Mouse (Mus musculus): ENCODE measurements around the gene Gm29609. TPM values are rescaled to one million over a fixed set of nuclear protein-coding genes. Genes with fewer than 3 reads are reported as not detected.

Gene Gm29609
- 1.1 and 2.2 TPM in 2 replicates for polyA plus RNA-seq (2015; fragmentation: Nextera tagmentation; extraction: Ambion mirVana)

GRCm38 (mm10) chr5:31179766-31180630, at the start of gene Gm29609, which contains the start of gene Gtf3c2:
TSS of gene Gm29609 (minus strand) at chr5:31179911.
TSS of gene Gtf3c2 (minus strand) at chr5:31180144.

GRCm38 (mm10) chr5:31220448-31221303, 41.0 kb upstream of the Gm29609 start, which contains the start of gene Ppm1g:
TSS of gene Ppm1g (minus strand) at chr5:31220687.

DNA sequence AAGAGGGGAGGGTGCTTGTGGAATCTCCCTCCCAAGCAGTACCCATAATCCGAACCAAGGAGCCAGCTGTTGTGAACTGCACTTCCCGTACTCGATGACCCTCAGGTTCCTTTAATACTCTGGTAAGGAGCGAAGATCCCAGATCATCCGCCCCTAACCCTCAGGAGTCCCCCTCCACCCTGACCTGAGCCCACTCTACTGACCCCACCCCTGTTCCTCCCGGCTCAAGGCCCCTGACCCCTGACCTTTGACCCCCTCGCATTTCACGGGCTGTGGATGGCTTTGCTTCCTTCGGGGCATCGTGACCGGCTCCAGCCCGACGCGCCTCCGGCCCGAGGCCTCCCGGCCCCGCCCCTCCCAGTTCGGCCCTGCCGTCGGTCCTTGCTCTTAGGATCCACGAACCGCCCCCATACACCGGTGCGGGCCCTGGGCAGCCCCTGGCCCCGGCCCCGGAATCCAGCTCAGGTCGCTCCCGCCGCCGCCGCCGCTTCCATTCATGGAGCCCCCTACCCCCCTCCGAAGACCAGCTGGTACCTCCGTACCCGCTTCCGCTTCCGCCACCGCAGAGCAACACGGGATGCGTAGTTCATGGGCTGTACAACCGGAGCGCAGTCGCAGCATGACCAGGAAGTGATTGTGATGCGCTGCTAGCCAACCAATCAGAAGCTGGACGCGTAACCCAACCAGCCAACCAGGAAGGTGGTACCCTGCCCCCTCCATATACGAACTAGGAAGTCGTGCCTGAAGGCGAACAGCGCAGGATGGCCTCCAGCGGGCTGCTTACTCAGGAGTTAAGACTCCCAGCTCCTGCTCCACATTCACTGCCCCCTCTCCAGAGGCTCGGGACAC, 22.3 kb upstream of the Gm29609 start, which contains the start of gene Zfp513:
Zfp513 (minus strand) TSS at position 562 of the 849 bp plus-strand sequence.

DNA sequence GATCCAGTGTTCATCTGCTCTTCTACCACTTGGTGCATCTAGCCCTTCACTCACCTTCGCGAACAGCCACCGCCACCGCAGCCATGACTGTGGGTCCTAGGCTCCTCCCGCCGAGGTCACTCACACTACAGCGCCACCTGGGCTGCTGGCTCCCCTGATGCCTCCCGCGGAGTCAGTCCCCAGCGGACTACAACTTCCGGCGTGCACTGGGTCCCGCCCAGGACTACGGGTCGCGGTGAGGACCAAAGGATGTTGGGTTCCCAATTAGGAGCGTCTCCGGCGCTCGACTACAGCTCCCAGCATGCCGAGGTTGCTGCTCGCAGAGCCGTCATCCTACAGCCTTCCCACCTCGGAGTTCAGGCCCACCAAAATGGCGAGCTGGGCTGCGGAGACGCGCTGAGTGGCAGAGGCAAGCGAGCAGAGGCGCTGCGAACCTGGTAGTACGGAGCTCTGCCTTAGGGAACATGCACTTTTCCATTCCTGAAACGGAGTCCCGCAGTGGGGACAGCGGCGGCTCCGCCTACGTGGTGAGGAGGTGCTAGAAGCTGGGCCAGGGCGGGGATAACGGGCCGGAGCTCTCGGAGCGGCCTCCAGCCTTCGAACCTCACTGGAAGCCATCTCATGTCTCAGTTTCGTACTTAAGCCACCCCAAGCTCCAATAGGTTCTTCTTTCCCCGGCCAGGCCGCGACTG, 13.4 kb upstream of the Gm29609 start, which contains the start of the genes Snx17 and Eif2b4:
Snx17 (plus strand) TSS at position 289 of the 692 bp plus-strand sequence.
Eif2b4 (minus strand) TSS at position 492 of the 692 bp plus-strand sequence.

DNA sequence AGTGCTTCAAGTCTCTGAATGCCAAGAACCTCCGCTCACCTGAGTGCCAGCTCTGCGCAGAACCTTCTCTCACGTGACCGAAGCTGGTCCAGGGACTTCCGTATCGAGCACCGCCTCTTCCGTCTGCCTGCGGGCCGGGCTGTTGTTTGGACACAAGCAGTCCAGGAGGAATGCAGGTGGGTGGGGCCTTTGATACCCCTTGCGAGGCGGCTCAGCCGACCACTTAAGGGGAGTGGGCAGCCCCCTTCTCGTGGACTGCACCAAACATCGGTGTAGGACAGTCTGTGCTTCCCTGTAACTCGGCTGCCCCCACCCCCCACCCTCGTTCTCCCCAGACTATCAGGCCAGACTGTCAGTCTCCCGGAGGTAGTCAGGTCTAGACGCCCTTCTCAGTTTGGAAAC, 25.6 kb downstream of the Gm29609 start, which contains the start of gene Mpv17:
Mpv17 (minus strand) TSS at position 100 of the 402 bp plus-strand sequence.

GRCm38 (mm10) chr5:31138241-31138967, 41.3 kb downstream of the Gm29609 start, which contains the start of gene Ucn:
TSS of gene Ucn (minus strand) at chr5:31138829.

GRCm38 (mm10) chr5:31116354-31116753, 63.4 kb downstream of the Gm29609 start, which contains the start of gene Trim54:
TSS of gene Trim54 (plus strand) at chr5:31116712.

GRCm38 (mm10) chr5:31108000-31108490, 71.7 kb downstream of the Gm29609 start, which contains the start of gene Slc30a3:
TSS of gene Slc30a3 (minus strand) at chr5:31108237.

DNA sequence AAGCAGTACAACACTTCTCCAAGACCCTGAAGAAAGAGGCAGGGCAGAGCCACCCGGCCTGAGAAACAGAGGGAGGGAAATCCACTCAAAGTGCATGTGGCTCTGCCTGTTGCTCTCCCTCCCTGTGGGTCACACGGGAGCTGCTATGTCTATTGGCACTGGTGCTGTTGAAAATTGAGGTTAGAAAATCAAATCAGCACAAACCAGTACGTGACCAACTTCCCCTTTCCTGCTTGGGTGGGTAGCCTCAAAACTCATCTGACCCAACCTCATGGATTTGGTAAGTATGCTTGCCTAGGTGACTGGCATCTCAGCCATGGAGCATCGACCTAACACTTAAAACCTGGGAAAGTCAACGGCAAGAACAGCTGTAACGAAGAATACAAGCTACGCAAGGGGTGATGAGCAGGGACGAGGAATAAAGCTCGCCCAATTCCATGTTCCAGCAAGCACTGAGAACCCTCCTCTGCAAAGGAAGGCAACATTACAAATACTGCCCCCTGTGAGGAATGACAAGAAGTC, 73.8 kb downstream of the Gm29609 start, which contains the start of gene Dnajc5g:
Dnajc5g (plus strand) TSS at position 472 of the 522 bp plus-strand sequence.

Other genes with a start within 250 kb of the Gm29609 start
- 92.9 and 96.7 TPM in 2 replicates for gene Cgref1, start 234.3 kb downstream of the Gm29609 start, polyA plus RNA-seq (2015; fragmentation: Nextera tagmentation; extraction: Ambion mirVana)
- 104 and 109 TPM in 2 replicates for gene Preb, start 219.6 kb downstream of the Gm29609 start, polyA plus RNA-seq (2015; fragmentation: Nextera tagmentation; extraction: Ambion mirVana)
- gene Tcf23, start 211.2 kb downstream of the Gm29609 start, polyA plus RNA-seq (2015; fragmentation: Nextera tagmentation; extraction: Ambion mirVana): 0.05 and 0.10 TPM in 2 replicates
- 231 and 250 TPM in 2 replicates for gene Atraid, start 131.6 kb downstream of the Gm29609 start, polyA plus RNA-seq (2015; fragmentation: Nextera tagmentation; extraction: Ambion mirVana)
- 18.0 and 20.8 TPM in 2 replicates for gene Slc5a6, start 131.0 kb downstream of the Gm29609 start, polyA plus RNA-seq (2015; fragmentation: Nextera tagmentation; extraction: Ambion mirVana)
- 6.8 and 8.6 TPM in 2 replicates for gene Cad, start 125.1 kb downstream of the Gm29609 start, polyA plus RNA-seq (2015; fragmentation: Nextera tagmentation; extraction: Ambion mirVana)
- gene Dnajc5g, start 73.6 kb downstream of the Gm29609 start, polyA plus RNA-seq (2015; fragmentation: Nextera tagmentation; extraction: Ambion mirVana): not detected in 2 replicates
- gene Slc30a3, start 71.7 kb downstream of the Gm29609 start, polyA plus RNA-seq (2015; fragmentation: Nextera tagmentation; extraction: Ambion mirVana): 55.6 and 64.5 TPM in 2 replicates
- gene Trim54, start 63.2 kb downstream of the Gm29609 start, polyA plus RNA-seq (2015; fragmentation: Nextera tagmentation; extraction: Ambion mirVana): 0.15 and 0.41 TPM in 2 replicates
- gene Ucn, start 41.1 kb downstream of the Gm29609 start, polyA plus RNA-seq (2015; fragmentation: Nextera tagmentation; extraction: Ambion mirVana): 3.7 and 4.7 TPM in 2 replicates
- 53.5 and 60.8 TPM in 2 replicates for gene Mpv17, start 25.7 kb downstream of the Gm29609 start, polyA plus RNA-seq (2015; fragmentation: Nextera tagmentation; extraction: Ambion mirVana)
- 34.0 and 42.3 TPM in 2 replicates for gene Gtf3c2, start 233 bp upstream of the Gm29609 start, polyA plus RNA-seq (2015; fragmentation: Nextera tagmentation; extraction: Ambion mirVana)
- gene Snx17, start 13.3 kb upstream of the Gm29609 start, polyA plus RNA-seq (2015; fragmentation: Nextera tagmentation; extraction: Ambion mirVana): 101 and 105 TPM in 2 replicates
- gene Eif2b4, start 13.5 kb upstream of the Gm29609 start, polyA plus RNA-seq (2015; fragmentation: Nextera tagmentation; extraction: Ambion mirVana): 74.3 and 83.1 TPM in 2 replicates
- 15.1 and 15.4 TPM in 2 replicates for gene Zfp513, start 22.4 kb upstream of the Gm29609 start, polyA plus RNA-seq (2015; fragmentation: Nextera tagmentation; extraction: Ambion mirVana)
- gene Ppm1g, start 40.8 kb upstream of the Gm29609 start, polyA plus RNA-seq (2015; fragmentation: Nextera tagmentation; extraction: Ambion mirVana): 138 and 151 TPM in 2 replicates
- 131 and 147 TPM in 2 replicates for gene Nrbp1, start 61.0 kb upstream of the Gm29609 start, polyA plus RNA-seq (2015; fragmentation: Nextera tagmentation; extraction: Ambion mirVana)
- gene Gm9970, start 61.3 kb upstream of the Gm29609 start, polyA plus RNA-seq (2015; fragmentation: Nextera tagmentation; extraction: Ambion mirVana): 0.93 and 1.6 TPM in 2 replicates
- 4.7 and 5.5 TPM in 2 replicates for gene Krtcap3, start 71.8 kb upstream of the Gm29609 start, polyA plus RNA-seq (2015; fragmentation: Nextera tagmentation; extraction: Ambion mirVana)
- gene Ift172, start 111.2 kb upstream of the Gm29609 start, polyA plus RNA-seq (2015; fragmentation: Nextera tagmentation; extraction: Ambion mirVana): 21.7 and 24.5 TPM in 2 replicates
- gene Fndc4, start 116.2 kb upstream of the Gm29609 start, polyA plus RNA-seq (2015; fragmentation: Nextera tagmentation; extraction: Ambion mirVana): 165 and 168 TPM in 2 replicates
- gene Gckr, start 117.5 kb upstream of the Gm29609 start, polyA plus RNA-seq (2015; fragmentation: Nextera tagmentation; extraction: Ambion mirVana): 0.32 and 0.43 TPM in 2 replicates